Mouse (Mus musculus): Measurements from ENCODE around the gene Mycbp. TPM values are rescaled to one million over a fixed set of nuclear protein-coding genes. Genes with fewer than 3 reads are reported as not detected.

The Mycbp gene
- polyA plus RNA-seq, 1 experiment from 2014 or later, result 47.0 TPM

GRCm38 (mm10) chr4:123948901-123949300, 44.3 kb downstream of the Mycbp start:
- Histone ChIP-seq H3K4me1 (no peaks in the 10 kb centered on the region), H3K4me3 (no peak overlapping the region), H3K27ac (no peak overlapping the region), H3K9me3 (no peaks in the 10 kb centered on the region), H3K4me2 (replicated peaks) (no peak overlapping the region), H3K36me3 (no peaks in the 10 kb centered on the region), H3K9ac (no peak overlapping the region), H3K27me3 (replicated peaks) (no peaks in the 10 kb centered on the region)
- 81% methylated on average over 6 of the region's 6 CpGs for WGBS
- no peak for ATAC-seq (ENCODE audit: low FRiP score, low read depth)

DNA sequence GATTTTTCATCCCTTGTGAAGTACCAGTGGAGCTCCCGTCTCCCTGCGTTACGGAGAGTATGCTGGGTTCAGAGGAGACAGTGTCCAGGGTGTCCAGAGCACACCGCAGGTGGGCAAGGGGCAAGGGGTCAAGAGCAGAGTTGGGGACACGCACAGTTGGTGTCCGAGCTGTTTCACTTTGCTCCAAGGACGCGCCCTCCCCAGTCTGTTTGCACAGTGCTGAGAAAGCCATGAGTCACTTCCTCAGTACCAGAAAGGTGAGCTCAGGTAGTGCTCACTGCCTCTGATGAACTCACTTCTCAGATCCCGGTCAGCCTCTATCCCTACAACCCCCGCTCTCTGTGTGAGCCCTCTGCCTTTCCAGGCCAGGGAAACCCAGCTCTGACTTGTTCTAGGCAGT, 45.0 kb downstream of the Mycbp start:
- Histone ChIP-seq H3K4me1 (no peaks in the 10 kb centered on the region), H3K27me3 (replicated peaks) (no peaks in the 10 kb centered on the region), H3K27ac (no peak overlapping the region), H3K4me3 (no peak overlapping the region), H3K36me3 (no peaks in the 10 kb centered on the region), H3K9ac (no peak overlapping the region), H3K4me2 (replicated peaks) (no peak overlapping the region), H3K9me3 (no peaks in the 10 kb centered on the region)
- WGBS, result 80% methylated on average over 10 of the region's 10 CpGs
- ATAC-seq (ENCODE audit: low FRiP score, low read depth), result no peak

GRCm38 (mm10) chr4:123952059-123952458, 47.4 kb downstream of the Mycbp start:
- no peak overlapping the region for H3K4me3 ChIP-seq
- no peak overlapping the region for H3K27ac ChIP-seq
- no peak overlapping the region for H3K4me2 ChIP-seq (replicated peaks)
- peaks cover 5% of the 10 kb centered on the region; the same call in 1 of the 2 replicates for H3K4me1 ChIP-seq
- peaks cover 7% of the 10 kb centered on the region; the same call in 1 of the 2 replicates for H3K27me3 ChIP-seq (replicated peaks)
- no peaks in the 10 kb centered on the region for H3K36me3 ChIP-seq
- WGBS, result 53% methylated on average over 7 of the region's 8 CpGs
- ATAC-seq (ENCODE audit: low FRiP score, low read depth), result no peak
- no peaks in the 10 kb centered on the region for H3K9me3 ChIP-seq
- H3K9ac ChIP-seq, result no peak overlapping the region

- 7% methylated on average over 31 of the region's 31 CpGs for WGBS
- Histone ChIP-seq H3K4me1 (peaks cover 5% of the 10 kb centered on the region; the same call in 1 of the 2 replicates), H3K9ac (peak overlapping the region; percentile 17; the same call in 1 of the 2 replicates), H3K36me3 (no peaks in the 10 kb centered on the region), H3K27ac (no peak overlapping the region), H3K27me3 (replicated peaks) (peaks cover 13% of the 10 kb centered on the region; the same call in 1 of the 2 replicates), H3K4me2 (replicated peaks) (peak overlapping the region; percentile 47), H3K4me3 (no peak overlapping the region), H3K9me3 (no peaks in the 10 kb centered on the region)
- peak; percentile 83 for ATAC-seq (ENCODE audit: low FRiP score, low read depth)
Observed at GRCm38 (mm10) chr4:123956703-123957491, 52.3 kb downstream of the Mycbp start.

- peak overlapping the region; percentile 17; the same call in 1 of the 2 replicates for H3K9ac ChIP-seq
- H3K4me3 ChIP-seq, result no peak overlapping the region
- no peaks in the 10 kb centered on the region for H3K9me3 ChIP-seq
- peak overlapping the region; percentile 47; the same call in 1 of the 2 replicates for H3K4me2 ChIP-seq (replicated peaks)
- peaks cover 5% of the 10 kb centered on the region; the same call in 1 of the 2 replicates for H3K4me1 ChIP-seq
- H3K27me3 ChIP-seq (replicated peaks), result peaks cover 13% of the 10 kb centered on the region; the same call in 1 of the 2 replicates
- H3K27ac ChIP-seq, result no peak overlapping the region
- H3K36me3 ChIP-seq, result no peaks in the 10 kb centered on the region
- ATAC-seq (ENCODE audit: low FRiP score, low read depth), result no peak
- 61% methylated on average over 4 of the region's 4 CpGs for WGBS
Observed at GRCm38 (mm10) chr4:123957492-123957808, 52.8 kb downstream of the Mycbp start.

DNA sequence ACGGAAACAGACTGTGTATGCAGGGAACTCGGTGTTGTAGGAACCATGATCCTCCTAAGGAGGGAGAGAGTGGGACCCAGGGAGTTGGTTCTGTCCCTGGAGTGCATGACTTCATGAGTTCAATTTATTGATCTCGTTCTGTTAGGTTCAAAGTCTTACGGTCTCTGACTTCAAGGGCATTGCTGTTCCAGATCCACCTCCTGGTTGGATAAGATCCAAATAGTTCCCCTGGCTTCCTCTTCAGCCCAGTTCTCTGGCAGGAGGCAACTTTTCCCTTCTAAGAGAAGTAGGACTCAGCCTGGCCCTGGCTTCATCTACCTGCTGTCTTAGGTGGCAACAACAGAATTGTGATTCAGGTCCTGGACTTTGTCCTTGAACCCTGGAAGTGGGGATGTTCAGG, 53.3 kb downstream of the Mycbp start:
- no peaks in the 10 kb centered on the region for H3K36me3 ChIP-seq
- peaks cover 5% of the 10 kb centered on the region; the same call in 1 of the 2 replicates for H3K4me1 ChIP-seq
- no peaks in the 10 kb centered on the region for H3K9me3 ChIP-seq
- no peak overlapping the region for H3K27ac ChIP-seq
- no peak for ATAC-seq (ENCODE audit: low FRiP score, low read depth)
- no peak overlapping the region for H3K9ac ChIP-seq
- H3K4me3 ChIP-seq, result no peak overlapping the region
- no peak overlapping the region for H3K4me2 ChIP-seq (replicated peaks)
- 74% methylated on average over 4 of the region's 4 CpGs for WGBS
- H3K27me3 ChIP-seq (replicated peaks), result peaks cover 13% of the 10 kb centered on the region; the same call in 1 of the 2 replicates

- H3K36me3 ChIP-seq, result no peaks in the 10 kb centered on the region
- peaks cover 5% of the 10 kb centered on the region; the same call in 1 of the 2 replicates for H3K4me1 ChIP-seq
- ATAC-seq (ENCODE audit: low FRiP score, low read depth), result no peak
- H3K9me3 ChIP-seq, result no peaks in the 10 kb centered on the region
- no peak overlapping the region for H3K4me2 ChIP-seq (replicated peaks)
- WGBS, result 70% methylated on average over 4 of the region's 4 CpGs
- no peak overlapping the region for H3K9ac ChIP-seq
- H3K4me3 ChIP-seq, result no peak overlapping the region
- peaks cover 13% of the 10 kb centered on the region; the same call in 1 of the 2 replicates for H3K27me3 ChIP-seq (replicated peaks)
- no peak overlapping the region for H3K27ac ChIP-seq
Observed at GRCm38 (mm10) chr4:123960955-123961354, 56.3 kb downstream of the Mycbp start.

Other genes with a start within 250 kb of the Mycbp start
- gene Macf1, start 220.5 kb upstream of the Mycbp start, polyA plus RNA-seq (2016; fragmentation: Nextera tagmentation; extraction: Ambion mirVana), result 61.8 and 62.7 TPM in 2 replicates
- 377 and 387 TPM in 2 replicates for gene Ndufs5, start 186.6 kb upstream of the Mycbp start, polyA plus RNA-seq (2016; fragmentation: Nextera tagmentation; extraction: Ambion mirVana)
- 89.7 and 91.8 TPM in 2 replicates for gene Akirin1, start 154.5 kb upstream of the Mycbp start, polyA plus RNA-seq (2016; fragmentation: Nextera tagmentation; extraction: Ambion mirVana)
- gene Rhbdl2, start 117.0 kb upstream of the Mycbp start, polyA plus RNA-seq (2016; fragmentation: Nextera tagmentation; extraction: Ambion mirVana), result 0.45 and 1.2 TPM in 2 replicates
- gene 4933427I04Rik, start 45.2 kb upstream of the Mycbp start, polyA plus RNA-seq (2016; fragmentation: Nextera tagmentation; extraction: Ambion mirVana), result 0.09 TPM in 1 of 2 replicates, not detected in the other
- 62.5 and 65.4 TPM in 2 replicates for gene Rragc, start 12.6 kb downstream of the Mycbp start, polyA plus RNA-seq (2016; fragmentation: Nextera tagmentation; extraction: Ambion mirVana)
- gene 4930535I16Rik, start 13.2 kb downstream of the Mycbp start, polyA plus RNA-seq (2016; fragmentation: Nextera tagmentation; extraction: Ambion mirVana), result not detected in 2 replicates